Mouse (Mus musculus): ENCODE measurements around the gene Lta. TPM values are rescaled to one million over a fixed set of nuclear protein-coding genes. Genes with fewer than 3 reads are reported as not detected.
A peak's percentile ranks its signal among the peaks of the same experiment; 100 is the strongest.

The Lta gene
- total and polyA plus RNA-seq, 3 experiments, result 0.24 TPM; not detected in 2

- Histone ChIP-seq H3K27ac (ENCODE audit: control insufficient read depth, low read depth, low read length) (peak within 1 kb of the TSS; percentile 94), H3K79me2 (ENCODE audit: control insufficient read depth, insufficient read depth, low read length, poor library complexity) (no peaks in the 10 kb centered on the region; the same call in 1 of the 2 replicates), H3K9me3 (replicated peaks; ENCODE audit: insufficient read depth, low read length) (no peaks in the 10 kb centered on the region), H3K27me3 (ENCODE audit: control insufficient read depth in 1 of 2, insufficient read depth in 2 of 2, low read length in 2 of 2) (no peaks in the 10 kb centered on the region), H3K4me3 (ENCODE audit: control insufficient read depth in 1 of 2, insufficient read depth in 1 of 2, low read depth in 2 of 2, low read length in 2 of 2) (no peak within 1 kb of the TSS), H3K36me3 (ENCODE audit: control insufficient read depth in 1 of 2, insufficient read depth in 2 of 2, low read length in 2 of 2) (peaks cover 0 to 27% of the 10 kb centered on the region in 2 experiments), H3K4me1 (ENCODE audit: control insufficient read depth in 1 of 2, insufficient read depth in 2 of 2, low read length in 2 of 2) (peaks cover 6 to 30% of the 10 kb centered on the region in 2 experiments), H3K9ac (ENCODE audit: control insufficient read depth, low read depth, low read length, poor library complexity, severe bottlenecking) (peak within 1 kb of the TSS; percentile 17; the same call in 1 of the 2 replicates)
- DNase-seq (ENCODE audit: low read depth, low spot score), result no peak
- TF ChIP-seq NRF1 (IDR thresholded peaks at IDR 0.05; ENCODE audit: insufficient read depth, low read depth, low read length, poor library complexity, severe bottlenecking), result no peak
- TF ChIP-seq TCF12 (IDR thresholded peaks at IDR 0.05; ENCODE audit: low read depth, low read length), result no peak
- TF ChIP-seq POLR2AphosphoS2 (IDR thresholded peaks at IDR 0.05; ENCODE audit: low read length), result no peak
- TF ChIP-seq RCOR1 (IDR thresholded peaks at IDR 0.05; ENCODE audit: low read depth, low read length), result no peak
Observed at GRCm38 (mm10) chr17:35220156-35220952, 15.2 kb upstream of the Lta start, which contains the start of gene Gm16181. Gene Gm16181, plus strand, starts transcription at chr17:35220834.

- peak; percentile 66 for DNase-seq (ENCODE audit: low read depth, low spot score)
- Histone ChIP-seq H3K9me3 (replicated peaks; ENCODE audit: insufficient read depth, low read length) (no peaks in the 10 kb centered on the region), H3K36me3 (ENCODE audit: control insufficient read depth in 1 of 2, insufficient read depth in 2 of 2, low read length in 2 of 2) (peaks cover 0 to 27% of the 10 kb centered on the region in 2 experiments; a peak in 3 of 4 replicates), H3K4me1 (ENCODE audit: control insufficient read depth in 1 of 2, insufficient read depth in 2 of 2, low read length in 2 of 2) (peaks cover 6 to 30% of the 10 kb centered on the region in 2 experiments), H3K79me2 (ENCODE audit: control insufficient read depth, insufficient read depth, low read length, poor library complexity) (no peaks in the 10 kb centered on the region; the same call in 1 of the 2 replicates), H3K27me3 (ENCODE audit: control insufficient read depth in 1 of 2, insufficient read depth in 2 of 2, low read length in 2 of 2) (no peaks in the 10 kb centered on the region), H3K9ac (ENCODE audit: control insufficient read depth, low read depth, low read length, poor library complexity, severe bottlenecking) (peak overlapping the region; percentile 17), H3K27ac (ENCODE audit: control insufficient read depth, low read depth, low read length) (peak overlapping the region; percentile 94), H3K4me3 (ENCODE audit: control insufficient read depth in 1 of 2, insufficient read depth in 1 of 2, low read depth in 2 of 2, low read length in 2 of 2) (no peak overlapping the region; a peak in 1 of 4 replicates)
- TF ChIP-seq POLR2A (IDR thresholded peaks at IDR 0.05; ENCODE audit: control insufficient read depth in 1 of 2, insufficient read depth in 1 of 2, low read depth in 1 of 2, low read length in 2 of 2, poor library complexity in 1 of 2), result no peak
- TF ChIP-seq MAFK (IDR thresholded peaks at IDR 0.05; ENCODE audit: borderline replicate concordance, low read depth, low read length), result no peak
- TF ChIP-seq HCFC1 (IDR thresholded peaks at IDR 0.05; ENCODE audit: low read depth, low read length), result no peak
- no peak for TF ChIP-seq MYC (IDR thresholded peaks at IDR 0.05; ENCODE audit: low read depth, low read length)
- TF ChIP-seq ELF1 (IDR thresholded peaks at IDR 0.05; ENCODE audit: low read depth, low read length), result no peak
- TF ChIP-seq ETS1 (IDR thresholded peaks at IDR 0.05; ENCODE audit: low read depth, low read length), result peak; percentile 60; the same call in 1 of the 2 replicates
- TF ChIP-seq NELFE (IDR thresholded peaks at IDR 0.05; ENCODE audit: low read depth, low read length), result no peak
- TF ChIP-seq SIN3A (IDR thresholded peaks at IDR 0.05; ENCODE audit: low read length), result 0 out of 2 replicates have a peak, but pooled peaks have one; percentile 12
- TF ChIP-seq EP300 (IDR thresholded peaks at IDR 0.05; ENCODE audit: low read depth in 1 of 2, low read length in 2 of 2), result peak in 1 of 2 experiments; percentile 42; a peak in 1 of 4 replicates
- no peak for TF ChIP-seq ZC3H11A (IDR thresholded peaks at IDR 0.05; ENCODE audit: low read depth, low read length)
- TF ChIP-seq TAL1 (IDR thresholded peaks at IDR 0.05; ENCODE audit: low read length), result no peak
- TF ChIP-seq GATA1 (IDR thresholded peaks at IDR 0.05; ENCODE audit: low read depth, low read length), result no peak
- TF ChIP-seq RAD21 (IDR thresholded peaks at IDR 0.05; ENCODE audit: low read depth, low read length), result no peak
- TF ChIP-seq E2F4 (IDR thresholded peaks at IDR 0.05; ENCODE audit: borderline replicate concordance, low read depth, low read length), result no peak
Observed at GRCm38 (mm10) chr17:35219601-35220041, 14.5 kb upstream of the Lta start.
